Mouse (Mus musculus) spleen, adult 12 weeks (tissue): ENCODE measurements around the gene Gpr171.
"Not testable (repeated sequence)": the region's sequence is repeated elsewhere in the genome, so short reads cannot be mapped to it uniquely, and the experiment has no call there.

ENCODE experiments used
- DNase-seq: peaks from one replicate; pipeline ENCODE4 v3.0.0; 2022; ENCODE audit warnings: low spot score

Gene Gpr171

GRCm38 (mm10) chr3:59101218-59101986 lies at the start of gene Gpr171:
TSS of gene Gpr171 (minus strand) at chr3:59101821.
- no peak for DNase-seq

DNA sequence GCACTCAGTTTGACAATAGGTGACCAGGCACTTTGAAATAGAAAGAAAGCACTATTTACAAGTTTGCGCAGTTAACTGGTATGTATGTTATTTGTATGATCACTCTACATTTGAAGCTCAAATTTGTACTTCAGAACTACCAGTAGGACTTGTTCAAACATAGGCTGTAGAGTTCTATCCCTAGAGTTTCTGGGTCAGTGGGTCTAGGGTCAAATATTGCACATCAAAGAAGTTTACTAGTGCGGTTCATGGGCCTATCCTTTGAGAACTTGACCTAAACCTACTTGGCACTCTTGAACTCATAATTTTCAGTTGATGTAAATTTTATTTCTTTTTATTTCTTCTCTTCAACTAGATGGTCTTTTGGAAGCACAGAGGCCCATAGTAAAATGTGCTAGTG lies 49.0 kb upstream of the Gpr171 start:
- DNase-seq = no peak

DNA sequence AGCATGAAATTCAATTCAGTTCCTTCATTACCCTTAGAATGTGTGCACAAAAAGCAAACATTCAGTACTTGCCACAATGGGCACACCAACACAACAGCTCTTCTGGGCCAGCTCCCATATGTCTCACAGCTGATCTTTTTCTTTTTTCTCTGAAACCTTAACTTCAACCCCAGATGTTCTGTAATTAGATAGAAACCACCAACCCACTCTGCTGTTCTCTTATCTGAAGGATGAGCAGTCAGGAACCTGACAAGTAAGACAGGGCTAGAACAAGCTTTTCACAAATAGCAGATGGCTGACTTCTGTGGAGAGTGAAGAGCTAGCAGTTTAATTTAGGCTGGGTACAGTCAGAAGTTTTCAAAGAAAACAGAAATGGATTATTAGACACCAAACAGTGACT lies 48.0 kb upstream of the Gpr171 start:
- DNase-seq = no peak

- DNase-seq = no peak
Observed at GRCm38 (mm10) chr3:59145194-59145593, 43.6 kb upstream of the Gpr171 start.

DNA sequence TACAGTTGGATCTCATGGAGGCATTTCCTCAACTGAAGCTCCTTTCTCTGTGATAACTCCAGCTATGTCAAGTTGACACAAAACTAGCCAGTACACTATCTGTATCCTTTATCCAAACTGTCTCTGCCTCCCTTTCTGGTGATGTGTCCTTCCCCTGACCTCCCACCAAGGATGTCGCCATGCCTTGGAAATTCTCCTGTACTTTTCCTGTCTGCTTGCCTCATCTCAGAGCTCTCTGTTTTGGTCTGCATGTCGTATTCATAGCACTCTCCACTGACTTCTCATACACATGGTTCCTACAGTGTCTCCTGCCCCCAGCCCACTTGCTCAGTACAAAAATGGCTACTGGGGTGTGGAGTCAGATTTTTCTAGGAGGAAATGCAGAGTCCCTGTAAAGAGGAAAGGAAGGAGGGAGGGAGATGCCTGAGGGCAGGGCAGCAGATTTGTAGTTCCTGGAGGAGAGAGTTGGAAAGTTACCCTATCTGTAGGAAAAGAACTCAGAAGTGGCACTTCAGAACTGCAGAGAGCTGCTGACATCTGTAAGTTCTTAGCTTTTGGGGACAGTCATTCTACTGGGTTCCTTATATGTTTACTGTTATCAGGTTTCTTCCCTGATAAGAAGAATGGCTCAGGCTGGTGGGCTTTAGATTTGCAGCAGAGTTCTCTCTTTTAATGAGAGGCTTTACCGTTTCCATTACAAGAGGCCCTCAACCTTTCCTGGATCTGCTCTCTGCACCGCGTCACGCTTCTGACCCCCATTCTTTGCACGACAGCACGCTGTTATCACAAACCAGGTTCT lies 40.1 kb upstream of the Gpr171 start:
- no peak for DNase-seq

GRCm38 (mm10) chr3:59140941-59141340 lies 39.3 kb upstream of the Gpr171 start:
- DNase-seq = not testable (repeated sequence)

- no peak for DNase-seq
Observed at GRCm38 (mm10) chr3:59140115-59140514, 38.5 kb upstream of the Gpr171 start.

- DNase-seq = no peak
Observed at GRCm38 (mm10) chr3:59139651-59140051, 38.0 kb upstream of the Gpr171 start.

DNA sequence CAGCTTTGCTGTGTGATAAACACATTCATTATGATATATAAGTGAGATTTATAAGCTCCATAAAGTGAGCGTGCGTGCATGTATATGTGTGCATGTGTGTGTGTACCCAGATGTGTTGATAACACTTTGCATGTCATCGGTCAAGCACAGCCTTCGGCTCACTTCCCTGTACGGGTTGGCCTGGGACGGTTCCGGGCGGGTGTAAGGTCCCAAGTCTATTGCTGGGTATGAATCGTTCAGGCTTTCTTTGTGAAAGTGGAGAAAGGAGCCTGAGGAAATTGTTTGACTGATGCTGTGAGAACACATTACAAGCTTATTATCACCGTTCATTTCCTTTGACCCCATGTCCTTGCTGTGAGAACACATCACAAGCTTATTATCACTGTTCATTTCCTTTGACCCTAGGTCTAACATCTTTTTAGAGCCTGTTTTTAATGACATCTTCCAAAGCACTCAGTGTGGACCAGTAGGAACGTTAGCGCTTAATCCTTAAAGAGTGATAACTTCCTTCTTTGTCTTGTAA lies 37.4 kb upstream of the Gpr171 start:
- no peak for DNase-seq

DNA sequence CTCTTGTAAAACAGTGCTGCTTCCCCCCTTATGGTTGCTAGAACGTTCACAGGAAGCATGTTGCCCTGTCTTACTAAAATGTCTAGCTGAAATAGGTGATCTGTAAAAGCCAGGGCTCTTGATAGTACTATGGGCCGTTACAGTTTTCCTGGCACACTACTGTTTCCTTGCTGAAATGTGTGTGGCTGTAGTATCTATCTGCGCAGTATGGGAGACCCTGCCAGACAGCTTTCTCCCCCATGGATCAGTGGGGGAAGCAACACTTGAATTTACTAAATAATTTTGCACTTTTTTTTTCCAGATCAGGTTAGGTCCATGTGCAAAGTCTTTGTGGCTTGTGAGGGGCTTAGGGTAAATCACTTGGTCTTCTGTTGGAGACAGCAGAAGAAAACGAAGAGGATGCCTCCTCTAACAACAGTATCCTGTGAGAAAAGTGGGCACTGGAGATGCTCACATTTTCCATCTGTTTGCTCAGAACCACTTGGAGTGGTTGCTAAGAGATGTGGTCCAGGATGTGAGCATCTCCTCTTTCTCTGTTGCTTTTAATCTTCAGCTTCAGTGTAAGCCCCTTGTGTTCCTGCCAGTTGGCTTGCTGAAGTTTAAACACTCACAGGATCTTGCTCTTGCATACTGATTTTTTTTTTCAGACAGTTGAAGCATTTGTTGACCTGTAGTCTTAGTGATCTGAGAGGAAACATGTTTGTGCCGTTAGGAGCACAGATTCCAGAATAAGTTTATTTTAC lies 34.5 kb upstream of the Gpr171 start:
- DNase-seq = no peak

- no peak for DNase-seq
Observed at GRCm38 (mm10) chr3:59133189-59133588, 31.6 kb upstream of the Gpr171 start.

DNA sequence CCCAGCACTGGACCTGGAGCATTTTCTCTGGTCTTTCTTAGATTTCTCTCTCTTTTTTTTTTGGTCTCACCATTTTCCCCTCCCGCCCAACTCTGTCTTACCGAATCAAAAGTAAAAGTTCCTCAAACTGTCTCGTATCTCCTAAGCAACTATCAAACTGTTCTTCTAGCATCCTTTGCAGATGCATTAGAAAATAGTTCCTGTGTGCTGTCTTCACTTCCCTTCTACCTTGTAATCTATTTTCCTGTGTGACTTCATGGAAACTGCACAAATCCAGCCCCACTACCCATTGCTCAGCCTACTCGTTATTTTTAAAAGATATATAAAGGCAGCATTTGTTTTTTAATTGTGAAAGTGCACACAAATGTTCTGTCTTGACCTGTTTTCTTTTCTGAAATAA lies 30.3 kb upstream of the Gpr171 start:
- DNase-seq = no peak

GRCm38 (mm10) chr3:59131081-59131480 lies 29.5 kb upstream of the Gpr171 start:
- no peak for DNase-seq

DNA sequence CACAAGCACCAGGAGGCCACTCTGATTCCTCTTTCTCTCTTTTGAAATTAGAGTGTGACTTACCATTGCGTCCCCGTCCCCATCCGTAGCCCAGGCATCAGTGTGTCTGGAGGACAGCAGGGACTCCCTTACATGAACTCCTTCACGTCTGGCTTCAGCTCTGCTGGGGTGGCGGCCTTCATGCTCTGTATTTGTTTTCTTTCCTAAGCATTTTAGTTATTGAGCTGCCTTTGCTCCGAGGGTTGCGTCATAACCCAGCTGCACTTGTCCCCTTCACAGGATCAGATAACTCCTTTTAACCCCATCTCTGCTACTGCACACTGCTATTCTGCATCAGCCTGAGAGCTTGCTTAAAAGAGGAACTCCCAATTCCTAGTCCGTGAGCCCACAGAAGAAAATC lies 28.8 kb upstream of the Gpr171 start:
- no peak for DNase-seq

GRCm38 (mm10) chr3:59129547-59129946 lies 27.9 kb upstream of the Gpr171 start:
- no peak for DNase-seq

GRCm38 (mm10) chr3:59128681-59129080 lies 27.1 kb upstream of the Gpr171 start:
- no peak for DNase-seq

GRCm38 (mm10) chr3:59125783-59126555 lies 24.3 kb upstream of the Gpr171 start:
- DNase-seq = no peak

DNA sequence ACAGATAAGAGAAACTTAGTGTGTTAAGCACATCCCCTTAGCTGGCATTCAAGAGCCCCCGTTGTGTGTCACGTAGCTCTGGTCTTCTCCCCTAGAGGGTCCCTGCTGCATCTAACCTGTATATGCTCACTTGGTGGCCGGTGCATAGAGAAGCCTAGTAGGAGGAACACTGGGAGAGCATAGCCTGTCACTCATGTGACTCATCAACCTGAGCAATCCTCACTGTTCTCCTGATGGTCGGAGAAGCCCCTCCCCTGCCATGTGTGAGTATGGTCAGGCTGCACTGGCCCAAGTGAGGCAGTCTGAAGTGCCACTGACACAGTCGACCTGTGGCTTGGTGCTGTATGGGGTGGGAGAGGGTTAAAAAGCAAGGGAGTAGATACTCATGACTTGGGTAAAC lies 23.4 kb upstream of the Gpr171 start:
- no peak for DNase-seq

GRCm38 (mm10) chr3:59121780-59122449 lies 20.3 kb upstream of the Gpr171 start:
- no peak for DNase-seq

DNA sequence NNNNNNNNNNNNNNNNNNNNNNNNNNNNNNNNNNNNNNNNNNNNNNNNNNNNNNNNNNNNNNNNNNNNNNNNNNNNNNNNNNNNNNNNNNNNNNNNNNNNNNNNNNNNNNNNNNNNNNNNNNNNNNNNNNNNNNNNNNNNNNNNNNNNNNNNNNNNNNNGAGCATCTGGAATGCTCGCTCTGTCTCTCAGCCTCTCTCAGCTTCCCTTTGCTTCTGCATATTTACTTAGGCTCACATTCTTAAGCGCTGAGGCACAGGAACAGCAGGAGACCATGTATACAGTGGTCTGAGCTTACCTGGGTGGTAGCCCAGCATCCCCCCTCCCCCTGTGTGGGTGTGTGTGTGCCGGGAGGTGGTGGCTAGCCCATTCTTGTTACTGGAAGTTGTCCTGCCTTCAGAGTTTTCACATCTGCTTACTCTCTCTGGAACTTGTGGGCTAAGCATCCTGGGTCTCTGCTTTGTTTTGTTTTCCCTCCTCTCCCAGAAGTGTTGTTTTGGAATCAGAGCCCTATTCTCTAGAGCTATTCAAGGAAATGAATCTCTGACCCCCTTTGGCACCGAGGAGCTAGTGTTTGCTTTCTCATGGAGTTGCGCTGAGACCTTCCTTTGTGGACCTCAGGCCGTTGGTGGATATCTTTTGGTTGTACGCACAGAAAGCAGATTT lies 19.6 kb upstream of the Gpr171 start:
- DNase-seq = no peak
